Mouse (Mus musculus) ES-E14 (cell line): ENCODE results near the gene Zfp113.

Experiments used
- HCFC1 ChIP-seq: IDR thresholded peaks from 2 replicates; pipeline ENCODE4 v1.6.1; 2012; ENCODE audit warnings: low read length, inconsistent platforms, borderline replicate concordance; ENCODE audit not compliant: insufficient read depth
- ZC3H11A ChIP-seq: IDR thresholded peaks from 2 replicates; pipeline ENCODE4 v1.6.1; 2012; ENCODE audit warnings: low read depth, mild to moderate bottlenecking, inconsistent platforms, low read length, borderline replicate concordance

DNA sequence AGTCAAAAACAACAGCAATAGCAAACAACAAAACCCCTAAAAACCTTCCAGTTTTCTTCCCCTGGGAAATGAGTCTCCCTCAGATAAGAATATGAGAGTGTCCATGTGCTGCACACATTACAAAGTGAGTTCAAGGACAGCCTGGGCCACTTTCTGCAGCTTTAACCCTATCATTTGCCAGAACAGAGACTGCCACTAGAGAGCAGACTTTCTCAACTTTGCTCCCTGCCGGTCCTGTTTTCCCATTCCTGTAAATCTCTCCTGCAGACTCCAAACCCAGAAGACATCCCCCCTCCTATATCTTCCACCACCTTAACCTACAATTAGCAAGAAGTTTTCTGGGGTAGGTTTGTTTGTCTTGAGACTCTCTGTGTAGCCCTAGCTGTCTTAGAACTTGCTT is 44.0 kb upstream of the Zfp113 start:
- no peak for TF ChIP-seq HCFC1
- no peak for TF ChIP-seq ZC3H11A
